Mouse (Mus musculus) MEL (cell line): ENCODE measurements around the gene Olfr340.

Experiments
- CTCF ChIP-seq, 3 experiments: IDR thresholded peaks in 2 of 3; conservative IDR thresholded peaks in 1 of 3; 2 replicates each; pipeline ENCODE4 v1.5.1; 2011 to 2012; ENCODE audit warnings: low read length in 3 of 3, low read depth in 2 of 3, mild to moderate bottlenecking in 2 of 3, improper control_type of control experiment in 1 of 3, inconsistent platforms in 1 of 3, mixed read lengths in 1 of 3, moderate library complexity in 1 of 3; ENCODE audit not compliant: control insufficient read depth in 1 of 3, insufficient read depth in 1 of 3, poor library complexity in 1 of 3, severe bottlenecking in 1 of 3
- JUND ChIP-seq: IDR thresholded peaks from 2 replicates; pipeline ENCODE4 v1.6.1; 2011; ENCODE audit warnings: low read depth, mild to moderate bottlenecking, improper control_type of control experiment, low read length
- MYC ChIP-seq: IDR thresholded peaks from 2 replicates; pipeline ENCODE4 v1.6.1; 2011; ENCODE audit warnings: low read depth, mild to moderate bottlenecking, low read length, improper control_type of control experiment, moderate library complexity
- NRF1 ChIP-seq: IDR thresholded peaks from 2 replicates; pipeline ENCODE4 v1.6.1; 2014; ENCODE audit warnings: low read depth, mild to moderate bottlenecking, inconsistent platforms, low read length, improper control_type of control experiment, moderate library complexity; ENCODE audit not compliant: poor library complexity, insufficient read depth, severe bottlenecking
- POLR2A ChIP-seq, 2 experiments: IDR thresholded peaks; 2 replicates each; pipeline ENCODE4 v1.6.1; 2011 to 2012; ENCODE audit warnings: low read length in 2 of 2, mild to moderate bottlenecking in 2 of 2, control low read depth in 1 of 2, improper control_type of control experiment in 1 of 2, low read depth in 1 of 2, moderate library complexity in 1 of 2; ENCODE audit not compliant: control insufficient read depth in 1 of 2, insufficient read depth in 1 of 2, poor library complexity in 1 of 2
- RCOR1 ChIP-seq: IDR thresholded peaks from 2 replicates; pipeline ENCODE4 v1.6.1; 2012; ENCODE audit warnings: low read depth, mild to moderate bottlenecking, inconsistent platforms, low read length, improper control_type of control experiment
- SIN3A ChIP-seq: IDR thresholded peaks from 2 replicates; pipeline ENCODE4 v1.6.1; 2012; ENCODE audit warnings: low read length, improper control_type of control experiment, inconsistent platforms
- TAL1 ChIP-seq: IDR thresholded peaks from 2 replicates; pipeline ENCODE4 v1.6.1; 2012; ENCODE audit warnings: mild to moderate bottlenecking, inconsistent platforms, low read length, moderate library complexity, mixed read lengths
- USF1 ChIP-seq: IDR thresholded peaks from 2 replicates; pipeline ENCODE4 v1.6.1; 2014; ENCODE audit warnings: low read depth, mild to moderate bottlenecking, inconsistent platforms, low read length, improper control_type of control experiment, moderate library complexity

GRCm38 (mm10) chr2:36418647-36419046 is 33.7 kb upstream of the Olfr340 start, which contains the start of gene Olfr339:
- TF ChIP-seq CTCF (IDR thresholded peaks at IDR 0.05 in 2 of 3, conservative IDR thresholded peaks at IDR 0.05 in 1 of 3; ENCODE audit: control insufficient read depth in 1 of 3, insufficient read depth in 1 of 3, low read depth in 2 of 3, low read length in 3 of 3, poor library complexity in 1 of 3, severe bottlenecking in 1 of 3): no peak
- TF ChIP-seq USF1: no peak
- no peak for TF ChIP-seq TAL1
- TF ChIP-seq SIN3A: no peak
- TF ChIP-seq POLR2A (IDR thresholded peaks at IDR 0.05; ENCODE audit: control insufficient read depth in 1 of 2, insufficient read depth in 1 of 2, low read depth in 1 of 2, low read length in 2 of 2, poor library complexity in 1 of 2): no peak
- no peak for TF ChIP-seq JUND
- no peak for TF ChIP-seq RCOR1
- TF ChIP-seq MYC: no peak
- no peak for TF ChIP-seq NRF1
